Mouse (Mus musculus): ENCODE measurements around the gene Rasgef1b. TPM values are rescaled to one million over a fixed set of nuclear protein-coding genes. Genes with fewer than 3 reads are reported as not detected.

The Rasgef1b gene
- polyA plus RNA-seq, 1 experiment from 2014 or later, result 25.5 TPM

- H3K9me3 ChIP-seq (ENCODE audit: control insufficient read depth, low read length), result no peaks in the 10 kb centered on the region
- H3K4me1 ChIP-seq (replicated peaks; ENCODE audit: control insufficient read depth, insufficient read depth, low read length), result peaks cover 3% of the 10 kb centered on the region; the same call in 1 of the 2 replicates
- DNase-seq (ENCODE audit: low spot score) (no peak), ATAC-seq (replicated peaks; ENCODE audit: low FRiP score) (no peak)
- no peak overlapping the region for H3K9ac ChIP-seq (ENCODE audit: low read length)
- H3K4me2 ChIP-seq (ENCODE audit: low read depth, low read length, severe bottlenecking), result no peak overlapping the region
- WGBS, result 76% methylated on average over 7 of the region's 7 CpGs
- H3K27ac ChIP-seq (ENCODE audit: low read depth, low read length), result no peak overlapping the region
- H3K36me3 ChIP-seq (ENCODE audit: control insufficient read depth, insufficient read depth, low read length), result no peaks in the 10 kb centered on the region
- no peaks in the 10 kb centered on the region for H3K27me3 ChIP-seq (ENCODE audit: control insufficient read depth, insufficient read depth, low read length)
- H3K4me3 ChIP-seq (ENCODE audit: low read depth, low read length), result no peak overlapping the region
These were observed 39.0 kb downstream of the Rasgef1b start for GRCm38 (mm10) chr5:99689909-99690308.

- DNase-seq (ENCODE audit: low spot score) (peak; percentile 53), ATAC-seq (replicated peaks; ENCODE audit: low FRiP score) (peak; percentile 71; the same call in 1 of the 2 replicates)
- Histone ChIP-seq H3K36me3 (ENCODE audit: control insufficient read depth, insufficient read depth, low read length) (no peaks in the 10 kb centered on the region), H3K9me3 (ENCODE audit: control insufficient read depth, low read length) (no peaks in the 10 kb centered on the region), H3K4me1 (replicated peaks; ENCODE audit: control insufficient read depth, insufficient read depth, low read length) (peaks cover 3% of the 10 kb centered on the region; the same call in 1 of the 2 replicates), H3K4me2 (ENCODE audit: low read depth, low read length, severe bottlenecking) (no peak overlapping the region), H3K9ac (ENCODE audit: low read length) (no peak overlapping the region), H3K27ac (ENCODE audit: low read depth, low read length) (no peak overlapping the region), H3K4me3 (ENCODE audit: low read depth, low read length) (no peak overlapping the region), H3K27me3 (ENCODE audit: control insufficient read depth, insufficient read depth, low read length) (no peaks in the 10 kb centered on the region)
- 5% methylated on average over 6 of the region's 6 CpGs for WGBS
These were observed 41.0 kb downstream of the Rasgef1b start for GRCm38 (mm10) chr5:99687894-99688293.

GRCm38 (mm10) chr5:99684023-99684422 is 44.8 kb downstream of the Rasgef1b start:
- Histone ChIP-seq H3K27ac (ENCODE audit: low read depth, low read length) (no peak overlapping the region), H3K4me3 (ENCODE audit: low read depth, low read length) (no peak overlapping the region), H3K4me2 (ENCODE audit: low read depth, low read length, severe bottlenecking) (no peak overlapping the region), H3K4me1 (replicated peaks; ENCODE audit: control insufficient read depth, insufficient read depth, low read length) (peaks cover 3% of the 10 kb centered on the region; the same call in 1 of the 2 replicates), H3K9ac (ENCODE audit: low read length) (no peak overlapping the region), H3K9me3 (ENCODE audit: control insufficient read depth, low read length) (no peaks in the 10 kb centered on the region), H3K27me3 (ENCODE audit: control insufficient read depth, insufficient read depth, low read length) (no peaks in the 10 kb centered on the region), H3K36me3 (ENCODE audit: control insufficient read depth, insufficient read depth, low read length) (no peaks in the 10 kb centered on the region)
- WGBS, result 54% methylated on average over 2 of the region's 2 CpGs
- ATAC-seq (replicated peaks; ENCODE audit: low FRiP score) (no peak), DNase-seq (ENCODE audit: low spot score) (no peak)

GRCm38 (mm10) chr5:99669971-99670571 is 58.8 kb downstream of the Rasgef1b start:
- Histone ChIP-seq H3K9ac (ENCODE audit: low read length) (no peak overlapping the region), H3K4me1 (replicated peaks; ENCODE audit: control insufficient read depth, insufficient read depth, low read length) (no peaks in the 10 kb centered on the region), H3K36me3 (ENCODE audit: control insufficient read depth, insufficient read depth, low read length) (no peaks in the 10 kb centered on the region), H3K9me3 (ENCODE audit: control insufficient read depth, low read length) (no peaks in the 10 kb centered on the region), H3K27ac (ENCODE audit: low read depth, low read length) (no peak overlapping the region), H3K4me2 (ENCODE audit: low read depth, low read length, severe bottlenecking) (no peak overlapping the region), H3K4me3 (ENCODE audit: low read depth, low read length) (no peak overlapping the region), H3K27me3 (ENCODE audit: control insufficient read depth, insufficient read depth, low read length) (no peaks in the 10 kb centered on the region)
- ATAC-seq (replicated peaks; ENCODE audit: low FRiP score), result no peak
- DNase-seq (ENCODE audit: low spot score), result no peak
- 81% methylated on average over 9 of the region's 9 CpGs for WGBS

GRCm38 (mm10) chr5:99656024-99656423 is 72.8 kb downstream of the Rasgef1b start:
- no peaks in the 10 kb centered on the region for H3K27me3 ChIP-seq (ENCODE audit: control insufficient read depth, insufficient read depth, low read length)
- H3K4me2 ChIP-seq (ENCODE audit: low read depth, low read length, severe bottlenecking), result no peak overlapping the region
- no peaks in the 10 kb centered on the region for H3K9me3 ChIP-seq (ENCODE audit: control insufficient read depth, low read length)
- H3K9ac ChIP-seq (ENCODE audit: low read length), result no peak overlapping the region
- WGBS, result 65% methylated on average over 5 of the region's 5 CpGs
- H3K36me3 ChIP-seq (ENCODE audit: control insufficient read depth, insufficient read depth, low read length), result no peaks in the 10 kb centered on the region
- ATAC-seq (replicated peaks; ENCODE audit: low FRiP score), result no peak
- no peak overlapping the region for H3K27ac ChIP-seq (ENCODE audit: low read depth, low read length)
- no peaks in the 10 kb centered on the region for H3K4me1 ChIP-seq (replicated peaks; ENCODE audit: control insufficient read depth, insufficient read depth, low read length)
- no peak for DNase-seq (ENCODE audit: low spot score)
- H3K4me3 ChIP-seq (ENCODE audit: low read depth, low read length), result no peak overlapping the region

- Histone ChIP-seq H3K4me3 (ENCODE audit: low read depth, low read length) (no peak overlapping the region), H3K4me1 (replicated peaks; ENCODE audit: control insufficient read depth, insufficient read depth, low read length) (no peaks in the 10 kb centered on the region), H3K9ac (ENCODE audit: low read length) (no peak overlapping the region), H3K9me3 (ENCODE audit: control insufficient read depth, low read length) (no peaks in the 10 kb centered on the region), H3K27me3 (ENCODE audit: control insufficient read depth, insufficient read depth, low read length) (no peaks in the 10 kb centered on the region), H3K27ac (ENCODE audit: low read depth, low read length) (no peak overlapping the region), H3K4me2 (ENCODE audit: low read depth, low read length, severe bottlenecking) (no peak overlapping the region), H3K36me3 (ENCODE audit: control insufficient read depth, insufficient read depth, low read length) (no peaks in the 10 kb centered on the region)
- WGBS, result 78% methylated on average over 10 of the region's 10 CpGs
- ATAC-seq (replicated peaks; ENCODE audit: low FRiP score) (no peak), DNase-seq (ENCODE audit: low spot score) (no peak)
These were observed 75.9 kb downstream of the Rasgef1b start for GRCm38 (mm10) chr5:99652931-99653330.

- H3K9ac ChIP-seq (ENCODE audit: low read length), result no peak overlapping the region
- DNase-seq (ENCODE audit: low spot score), result no peak
- no peaks in the 10 kb centered on the region for H3K9me3 ChIP-seq (ENCODE audit: control insufficient read depth, low read length)
- ATAC-seq (replicated peaks; ENCODE audit: low FRiP score), result no peak
- no peak overlapping the region for H3K4me2 ChIP-seq (ENCODE audit: low read depth, low read length, severe bottlenecking)
- peaks cover 2% of the 10 kb centered on the region; the same call in 1 of the 2 replicates for H3K4me1 ChIP-seq (replicated peaks; ENCODE audit: control insufficient read depth, insufficient read depth, low read length)
- no peak overlapping the region for H3K27ac ChIP-seq (ENCODE audit: low read depth, low read length)
- no peaks in the 10 kb centered on the region for H3K36me3 ChIP-seq (ENCODE audit: control insufficient read depth, insufficient read depth, low read length)
- no peaks in the 10 kb centered on the region for H3K27me3 ChIP-seq (ENCODE audit: control insufficient read depth, insufficient read depth, low read length)
- WGBS, result 91% methylated on average over 6 of the region's 6 CpGs
- no peak overlapping the region for H3K4me3 ChIP-seq (ENCODE audit: low read depth, low read length)
These were observed 87.5 kb downstream of the Rasgef1b start for GRCm38 (mm10) chr5:99641407-99641806.

GRCm38 (mm10) chr5:99636575-99636974 is 92.3 kb downstream of the Rasgef1b start:
- Histone ChIP-seq H3K36me3 (ENCODE audit: control insufficient read depth, insufficient read depth, low read length) (no peaks in the 10 kb centered on the region), H3K4me2 (ENCODE audit: low read depth, low read length, severe bottlenecking) (no peak overlapping the region), H3K9ac (ENCODE audit: low read length) (no peak overlapping the region), H3K9me3 (ENCODE audit: control insufficient read depth, low read length) (no peaks in the 10 kb centered on the region), H3K4me3 (ENCODE audit: low read depth, low read length) (no peak overlapping the region), H3K27ac (ENCODE audit: low read depth, low read length) (no peak overlapping the region), H3K4me1 (replicated peaks; ENCODE audit: control insufficient read depth, insufficient read depth, low read length) (no peaks in the 10 kb centered on the region), H3K27me3 (ENCODE audit: control insufficient read depth, insufficient read depth, low read length) (no peaks in the 10 kb centered on the region)
- ATAC-seq (replicated peaks; ENCODE audit: low FRiP score) (no peak), DNase-seq (ENCODE audit: low spot score) (no peak)
- 47% methylated on average over 7 of the region's 7 CpGs for WGBS

GRCm38 (mm10) chr5:99634010-99634541 is 94.8 kb downstream of the Rasgef1b start:
- H3K27ac ChIP-seq (ENCODE audit: low read depth, low read length), result no peak overlapping the region
- DNase-seq (ENCODE audit: low spot score) (no peak), ATAC-seq (replicated peaks; ENCODE audit: low FRiP score) (no peak)
- no peaks in the 10 kb centered on the region for H3K27me3 ChIP-seq (ENCODE audit: control insufficient read depth, insufficient read depth, low read length)
- WGBS, result 89% methylated on average over 8 of the region's 8 CpGs
- H3K36me3 ChIP-seq (ENCODE audit: control insufficient read depth, insufficient read depth, low read length), result no peaks in the 10 kb centered on the region
- no peak overlapping the region for H3K4me3 ChIP-seq (ENCODE audit: low read depth, low read length)
- H3K4me2 ChIP-seq (ENCODE audit: low read depth, low read length, severe bottlenecking), result no peak overlapping the region
- H3K4me1 ChIP-seq (replicated peaks; ENCODE audit: control insufficient read depth, insufficient read depth, low read length), result no peaks in the 10 kb centered on the region
- no peaks in the 10 kb centered on the region for H3K9me3 ChIP-seq (ENCODE audit: control insufficient read depth, low read length)
- H3K9ac ChIP-seq (ENCODE audit: low read length), result no peak overlapping the region
